Mouse (Mus musculus): ENCODE measurements at regions not wholly inside any gene's neighbourhood (a gene's known extent, or its start where the extent isn't known, plus 50 kb on each side); places are given as distances from the start of the nearest gene placed in this dataset.

- no peak for ATAC-seq (ENCODE audit: insufficient number of reproducible peaks, low FRiP score, low TSS enrichment, low read depth)
These were observed 272.7 kb downstream of the Cog6 start for GRCm38 (mm10) chr3:52744334-52744733.

GRCm38 (mm10) chr3:52740466-52741026, 276.5 kb downstream of the Cog6 start:
- Histone ChIP-seq H3K4me3 (no peak overlapping the region), H3K9ac (no peak overlapping the region), H3K9me3 (no peaks in the 10 kb centered on the region), H3K27me3 (no peaks in the 10 kb centered on the region), H3K27ac (no peak overlapping the region), H3K36me3 (no peaks in the 10 kb centered on the region), H3K4me2 (no peak overlapping the region), H3K4me1 (0 out of 2 replicates have a peak, but pooled peaks cover 3% of the 10 kb centered on the region)
- ATAC-seq (ENCODE audit: insufficient number of reproducible peaks, low FRiP score, low TSS enrichment, low read depth): no peak
- 61% methylated on average over 9 of the region's 9 CpGs for WGBS

More at GRCm38 (mm10) chr3:52744334-52744733, 272.7 kb downstream of the Cog6 start:
- H3K4me3 ChIP-seq: no peak overlapping the region
- no peaks in the 10 kb centered on the region for H3K27me3 ChIP-seq
- H3K36me3 ChIP-seq: no peaks in the 10 kb centered on the region
- WGBS: 55% methylated on average over 8 of the region's 8 CpGs
- 0 out of 2 replicates have a peak, but pooled peaks cover 3% of the 10 kb centered on the region for H3K4me1 ChIP-seq
- H3K27ac ChIP-seq: no peak overlapping the region
- H3K4me2 ChIP-seq: no peak overlapping the region
- H3K9ac ChIP-seq: no peak overlapping the region
- no peaks in the 10 kb centered on the region for H3K9me3 ChIP-seq

GRCm38 (mm10) chr3:52739526-52739925, 277.5 kb downstream of the Cog6 start:
- 50% methylated on average over 4 of the region's 4 CpGs for WGBS
- no peak overlapping the region for H3K4me2 ChIP-seq
- H3K27me3 ChIP-seq: no peaks in the 10 kb centered on the region
- H3K4me1 ChIP-seq: 0 out of 2 replicates have a peak, but pooled peaks cover 3% of the 10 kb centered on the region
- H3K36me3 ChIP-seq: no peaks in the 10 kb centered on the region
- no peak overlapping the region for H3K27ac ChIP-seq
- H3K9ac ChIP-seq: no peak overlapping the region
- no peak overlapping the region for H3K4me3 ChIP-seq
- no peaks in the 10 kb centered on the region for H3K9me3 ChIP-seq
- no peak for ATAC-seq (ENCODE audit: insufficient number of reproducible peaks, low FRiP score, low TSS enrichment, low read depth)

- 56% methylated on average over 5 of the region's 5 CpGs for WGBS
- H3K9me3 ChIP-seq: no peaks in the 10 kb centered on the region
- H3K36me3 ChIP-seq: no peaks in the 10 kb centered on the region
- no peak for ATAC-seq (ENCODE audit: insufficient number of reproducible peaks, low FRiP score, low TSS enrichment, low read depth)
- no peaks in the 10 kb centered on the region for H3K4me1 ChIP-seq
- H3K4me3 ChIP-seq: no peak overlapping the region
- no peaks in the 10 kb centered on the region for H3K27me3 ChIP-seq
- H3K9ac ChIP-seq: no peak overlapping the region
- no peak overlapping the region for H3K4me2 ChIP-seq
- H3K27ac ChIP-seq: no peak overlapping the region
These were observed 278.7 kb downstream of the Cog6 start for GRCm38 (mm10) chr3:52738386-52738785.

GRCm38 (mm10) chr3:52735939-52736338, 281.1 kb downstream of the Cog6 start:
- Histone ChIP-seq H3K4me2 (no peak overlapping the region), H3K9ac (no peak overlapping the region), H3K36me3 (no peaks in the 10 kb centered on the region), H3K9me3 (no peaks in the 10 kb centered on the region), H3K27me3 (no peaks in the 10 kb centered on the region), H3K4me1 (no peaks in the 10 kb centered on the region), H3K27ac (no peak overlapping the region), H3K4me3 (no peak overlapping the region)
- no peak for ATAC-seq (ENCODE audit: insufficient number of reproducible peaks, low FRiP score, low TSS enrichment, low read depth)
- WGBS: 93% methylated on average over 7 of the region's 7 CpGs

GRCm38 (mm10) chr3:52731941-52732340, 285.1 kb downstream of the Cog6 start:
- Histone ChIP-seq H3K4me3 (no peak overlapping the region), H3K27me3 (no peaks in the 10 kb centered on the region)
- no peak for ATAC-seq (ENCODE audit: insufficient number of reproducible peaks, low FRiP score, low TSS enrichment, low read depth)

GRCm38 (mm10) chr3:52731491-52731890, 285.5 kb downstream of the Cog6 start:
- no peak overlapping the region for H3K4me3 ChIP-seq
- 44% methylated on average over 3 of the region's 3 CpGs for WGBS
- ATAC-seq (ENCODE audit: insufficient number of reproducible peaks, low FRiP score, low TSS enrichment, low read depth): no peak
- H3K4me1 ChIP-seq: no peaks in the 10 kb centered on the region
- H3K27me3 ChIP-seq: no peaks in the 10 kb centered on the region
- H3K9ac ChIP-seq: no peak overlapping the region
- H3K36me3 ChIP-seq: no peaks in the 10 kb centered on the region
- no peak overlapping the region for H3K4me2 ChIP-seq
- no peaks in the 10 kb centered on the region for H3K9me3 ChIP-seq
- no peak overlapping the region for H3K27ac ChIP-seq

More at GRCm38 (mm10) chr3:52731941-52732340, 285.1 kb downstream of the Cog6 start:
- Histone ChIP-seq H3K36me3 (no peaks in the 10 kb centered on the region), H3K4me1 (no peaks in the 10 kb centered on the region), H3K4me2 (no peak overlapping the region), H3K9me3 (no peaks in the 10 kb centered on the region), H3K9ac (no peak overlapping the region), H3K27ac (no peak overlapping the region)

- no peak overlapping the region for H3K4me2 ChIP-seq
- no peaks in the 10 kb centered on the region for H3K27me3 ChIP-seq
- no peak overlapping the region for H3K4me3 ChIP-seq
- H3K9me3 ChIP-seq: no peaks in the 10 kb centered on the region
- no peak overlapping the region for H3K27ac ChIP-seq
- no peak for ATAC-seq (ENCODE audit: insufficient number of reproducible peaks, low FRiP score, low TSS enrichment, low read depth)
- H3K36me3 ChIP-seq: no peaks in the 10 kb centered on the region
- H3K9ac ChIP-seq: no peak overlapping the region
- H3K4me1 ChIP-seq: no peaks in the 10 kb centered on the region
- 89% methylated on average over 3 of the region's 3 CpGs for WGBS
These were observed 287.3 kb downstream of the Cog6 start for GRCm38 (mm10) chr3:52729731-52730130.

- H3K27ac ChIP-seq: no peak overlapping the region
- H3K9ac ChIP-seq: no peak overlapping the region
- WGBS: 78% methylated on average over 6 of the region's 6 CpGs
- ATAC-seq (ENCODE audit: insufficient number of reproducible peaks, low FRiP score, low TSS enrichment, low read depth): no peak
- no peak overlapping the region for H3K4me3 ChIP-seq
- no peak overlapping the region for H3K4me2 ChIP-seq
- no peaks in the 10 kb centered on the region for H3K27me3 ChIP-seq
- H3K4me1 ChIP-seq: no peaks in the 10 kb centered on the region
- H3K36me3 ChIP-seq: no peaks in the 10 kb centered on the region
- H3K9me3 ChIP-seq: no peaks in the 10 kb centered on the region
These were observed 288.2 kb downstream of the Cog6 start for GRCm38 (mm10) chr3:52728860-52729259.

GRCm38 (mm10) chr3:52728426-52728825, 288.6 kb downstream of the Cog6 start:
- 93% methylated on average over 5 of the region's 5 CpGs for WGBS

GRCm38 (mm10) chr3:52724354-52724753, 292.7 kb downstream of the Cog6 start:
- Histone ChIP-seq H3K27ac (no peak overlapping the region), H3K9ac (no peak overlapping the region), H3K9me3 (no peaks in the 10 kb centered on the region), H3K4me3 (no peak overlapping the region), H3K4me1 (no peaks in the 10 kb centered on the region), H3K4me2 (no peak overlapping the region), H3K27me3 (no peaks in the 10 kb centered on the region), H3K36me3 (no peaks in the 10 kb centered on the region)
- no peak for ATAC-seq (ENCODE audit: insufficient number of reproducible peaks, low FRiP score, low TSS enrichment, low read depth)
- WGBS: 73% methylated on average over 3 of the region's 3 CpGs

More at GRCm38 (mm10) chr3:52728426-52728825, 288.6 kb downstream of the Cog6 start:
- no peak overlapping the region for H3K9ac ChIP-seq
- no peaks in the 10 kb centered on the region for H3K4me1 ChIP-seq
- no peaks in the 10 kb centered on the region for H3K27me3 ChIP-seq
- no peaks in the 10 kb centered on the region for H3K36me3 ChIP-seq
- no peaks in the 10 kb centered on the region for H3K9me3 ChIP-seq
- no peak for ATAC-seq (ENCODE audit: insufficient number of reproducible peaks, low FRiP score, low TSS enrichment, low read depth)
- no peak overlapping the region for H3K4me3 ChIP-seq
- no peak overlapping the region for H3K27ac ChIP-seq
- no peak overlapping the region for H3K4me2 ChIP-seq

GRCm38 (mm10) chr3:52722946-52723345, 294.1 kb downstream of the Cog6 start:
- H3K9me3 ChIP-seq: no peaks in the 10 kb centered on the region
- no peak overlapping the region for H3K9ac ChIP-seq
- WGBS: 82% methylated on average over 2 of the region's 2 CpGs
- no peak overlapping the region for H3K27ac ChIP-seq
- no peaks in the 10 kb centered on the region for H3K4me1 ChIP-seq
- no peaks in the 10 kb centered on the region for H3K36me3 ChIP-seq
- no peaks in the 10 kb centered on the region for H3K27me3 ChIP-seq
- no peak for ATAC-seq (ENCODE audit: insufficient number of reproducible peaks, low FRiP score, low TSS enrichment, low read depth)
- no peak overlapping the region for H3K4me3 ChIP-seq
- no peak overlapping the region for H3K4me2 ChIP-seq

- no peak overlapping the region for H3K4me3 ChIP-seq
- ATAC-seq (ENCODE audit: insufficient number of reproducible peaks, low FRiP score, low TSS enrichment, low read depth): no peak
- H3K27ac ChIP-seq: no peak overlapping the region
- 74% methylated on average over 3 of the region's 3 CpGs for WGBS
- no peak overlapping the region for H3K4me2 ChIP-seq
- H3K36me3 ChIP-seq: no peaks in the 10 kb centered on the region
- no peak overlapping the region for H3K9ac ChIP-seq
- no peaks in the 10 kb centered on the region for H3K9me3 ChIP-seq
- no peaks in the 10 kb centered on the region for H3K4me1 ChIP-seq
- H3K27me3 ChIP-seq: no peaks in the 10 kb centered on the region
These were observed 297.9 kb downstream of the Cog6 start for GRCm38 (mm10) chr3:52719181-52719580.
